Mouse (Mus musculus): ENCODE measurements around the gene Camta1. TPM values are rescaled to one million over a fixed set of nuclear protein-coding genes. Genes with fewer than 3 reads are reported as not detected.

Camta1 gene
- total RNA-seq, 1 experiment = 9.3 TPM

GRCm38 (mm10) chr4:151234981-151235380, 626.7 kb downstream of the Camta1 start:
- H3K27ac ChIP-seq (ENCODE audit: insufficient read depth, low read depth, low read length, poor library complexity, severe bottlenecking) = no peak overlapping the region
- H3K9ac ChIP-seq (ENCODE audit: insufficient read depth, low read depth, low read length, poor library complexity, severe bottlenecking) = no peak overlapping the region
- TF ChIP-seq ZNF384 (IDR thresholded peaks at IDR 0.05; ENCODE audit: low read depth, low read length) (no peak), ZC3H11A (IDR thresholded peaks at IDR 0.05; ENCODE audit: borderline replicate concordance, low read depth, low read length) (no peak), MAFK (IDR thresholded peaks at IDR 0.05; ENCODE audit: insufficient read depth, low read depth, low read length) (no peak)
- no peak for DNase-seq (ENCODE audit: low read depth, low spot score)
- H3K4me3 ChIP-seq (ENCODE audit: insufficient read depth in 1 of 2, low read depth in 1 of 2, low read length in 2 of 2, poor library complexity in 1 of 2, severe bottlenecking in 1 of 2) = no peak overlapping the region
- H3K4me1 ChIP-seq (ENCODE audit: control insufficient read depth in 2 of 2, insufficient read depth in 2 of 2, low read length in 2 of 2, poor library complexity in 1 of 2) = no peaks in the 10 kb centered on the region
- H3K9me3 ChIP-seq (ENCODE audit: control insufficient read depth, insufficient read depth, low read depth, low read length) = no peaks in the 10 kb centered on the region
- no peaks in the 10 kb centered on the region for H3K36me3 ChIP-seq (ENCODE audit: control insufficient read depth, insufficient read depth, low read length, poor library complexity, severe bottlenecking)
- in situ Hi-C loops (cut with MboI; ENCODE audit: low sequenced_read_pairs in 2 of 2, unreplicated experiment in 2 of 2) = no loop called here

GRCm38 (mm10) chr4:151232028-151232427, 629.6 kb downstream of the Camta1 start:
- no peaks in the 10 kb centered on the region for H3K36me3 ChIP-seq (ENCODE audit: control insufficient read depth, insufficient read depth, low read length, poor library complexity, severe bottlenecking)
- H3K4me3 ChIP-seq (ENCODE audit: insufficient read depth in 1 of 2, low read depth in 1 of 2, low read length in 2 of 2, poor library complexity in 1 of 2, severe bottlenecking in 1 of 2) = no peak overlapping the region
- TF ChIP-seq MAFK (IDR thresholded peaks at IDR 0.05; ENCODE audit: insufficient read depth, low read depth, low read length) = no peak
- TF ChIP-seq ZNF384 (IDR thresholded peaks at IDR 0.05; ENCODE audit: low read depth, low read length) = no peak
- TF ChIP-seq HCFC1 (IDR thresholded peaks at IDR 0.05; ENCODE audit: borderline replicate concordance, insufficient read depth, low read length) = no peak
- no peak for TF ChIP-seq ZC3H11A (IDR thresholded peaks at IDR 0.05; ENCODE audit: borderline replicate concordance, low read depth, low read length)
- no peak for TF ChIP-seq CHD2 (IDR thresholded peaks at IDR 0.05; ENCODE audit: low read depth, low read length)
- H3K9me3 ChIP-seq (ENCODE audit: control insufficient read depth, insufficient read depth, low read depth, low read length) = no peaks in the 10 kb centered on the region
- H3K27ac ChIP-seq (ENCODE audit: insufficient read depth, low read depth, low read length, poor library complexity, severe bottlenecking) = no peak overlapping the region
- in situ Hi-C loops (cut with MboI; ENCODE audit: low sequenced_read_pairs in 2 of 2, unreplicated experiment in 2 of 2) = no loop called here
- no peaks in the 10 kb centered on the region for H3K4me1 ChIP-seq (ENCODE audit: control insufficient read depth in 2 of 2, insufficient read depth in 2 of 2, low read length in 2 of 2, poor library complexity in 1 of 2)
- H3K9ac ChIP-seq (ENCODE audit: insufficient read depth, low read depth, low read length, poor library complexity, severe bottlenecking) = no peak overlapping the region
- peak; percentile 28 for DNase-seq (ENCODE audit: low read depth, low spot score)

- TF ChIP-seq MAFK (IDR thresholded peaks at IDR 0.05; ENCODE audit: insufficient read depth, low read depth, low read length) = no peak
- no peak for TF ChIP-seq CHD2 (IDR thresholded peaks at IDR 0.05; ENCODE audit: low read depth, low read length)
- no peak for TF ChIP-seq HCFC1 (IDR thresholded peaks at IDR 0.05; ENCODE audit: borderline replicate concordance, insufficient read depth, low read length)
- no peak for TF ChIP-seq ZNF384 (IDR thresholded peaks at IDR 0.05; ENCODE audit: low read depth, low read length)
- Histone ChIP-seq H3K4me1 (ENCODE audit: control insufficient read depth in 2 of 2, insufficient read depth in 2 of 2, low read length in 2 of 2, poor library complexity in 1 of 2) (peaks cover 0 to 3% of the 10 kb centered on the region in 2 experiments; a peak in 1 of 4 replicates), H3K27ac (ENCODE audit: insufficient read depth, low read depth, low read length, poor library complexity, severe bottlenecking) (no peak overlapping the region), H3K36me3 (ENCODE audit: control insufficient read depth, insufficient read depth, low read length, poor library complexity, severe bottlenecking) (no peaks in the 10 kb centered on the region), H3K9me3 (ENCODE audit: control insufficient read depth, insufficient read depth, low read depth, low read length) (no peaks in the 10 kb centered on the region), H3K9ac (ENCODE audit: insufficient read depth, low read depth, low read length, poor library complexity, severe bottlenecking) (no peak overlapping the region), H3K4me3 (ENCODE audit: insufficient read depth in 1 of 2, low read depth in 1 of 2, low read length in 2 of 2, poor library complexity in 1 of 2, severe bottlenecking in 1 of 2) (no peak overlapping the region)
- no peak for DNase-seq (ENCODE audit: low read depth, low spot score)
- in situ Hi-C loops (cut with MboI; ENCODE audit: low sequenced_read_pairs in 2 of 2, unreplicated experiment in 2 of 2) = no loop called here
Measured at GRCm38 (mm10) chr4:151229073-151229472, 632.6 kb downstream of the Camta1 start.

- no peak for TF ChIP-seq ZC3H11A (IDR thresholded peaks at IDR 0.05; ENCODE audit: borderline replicate concordance, low read depth, low read length)
- no peak for TF ChIP-seq ZNF384 (IDR thresholded peaks at IDR 0.05; ENCODE audit: low read depth, low read length)
- TF ChIP-seq HCFC1 (IDR thresholded peaks at IDR 0.05; ENCODE audit: borderline replicate concordance, insufficient read depth, low read length) = no peak
- no peak for TF ChIP-seq MAFK (IDR thresholded peaks at IDR 0.05; ENCODE audit: insufficient read depth, low read depth, low read length)
- no peak for TF ChIP-seq CHD2 (IDR thresholded peaks at IDR 0.05; ENCODE audit: low read depth, low read length)
- peaks cover 0 to 6% of the 10 kb centered on the region in 2 experiments; a peak in 1 of 4 replicates for H3K4me1 ChIP-seq (ENCODE audit: control insufficient read depth in 2 of 2, insufficient read depth in 2 of 2, low read length in 2 of 2, poor library complexity in 1 of 2)
- H3K9me3 ChIP-seq (ENCODE audit: control insufficient read depth, insufficient read depth, low read depth, low read length) = no peaks in the 10 kb centered on the region
- no peak overlapping the region for H3K9ac ChIP-seq (ENCODE audit: insufficient read depth, low read depth, low read length, poor library complexity, severe bottlenecking)
- no peak overlapping the region for H3K4me3 ChIP-seq (ENCODE audit: insufficient read depth in 1 of 2, low read depth in 1 of 2, low read length in 2 of 2, poor library complexity in 1 of 2, severe bottlenecking in 1 of 2)
- no peak overlapping the region for H3K27ac ChIP-seq (ENCODE audit: insufficient read depth, low read depth, low read length, poor library complexity, severe bottlenecking)
- no peak for DNase-seq (ENCODE audit: low read depth, low spot score)
- in situ Hi-C loops (cut with MboI; ENCODE audit: low sequenced_read_pairs in 2 of 2, unreplicated experiment in 2 of 2) = no loop called here
- no peaks in the 10 kb centered on the region for H3K36me3 ChIP-seq (ENCODE audit: control insufficient read depth, insufficient read depth, low read length, poor library complexity, severe bottlenecking)
Measured at GRCm38 (mm10) chr4:151226496-151226895, 635.2 kb downstream of the Camta1 start.

- Histone ChIP-seq H3K9me3 (ENCODE audit: control insufficient read depth, insufficient read depth, low read depth, low read length) (no peaks in the 10 kb centered on the region), H3K9ac (ENCODE audit: insufficient read depth, low read depth, low read length, poor library complexity, severe bottlenecking) (no peak overlapping the region), H3K4me1 (ENCODE audit: control insufficient read depth in 2 of 2, insufficient read depth in 2 of 2, low read length in 2 of 2, poor library complexity in 1 of 2) (peaks cover 0 to 6% of the 10 kb centered on the region in 2 experiments; a peak in 1 of 4 replicates), H3K4me3 (ENCODE audit: insufficient read depth in 1 of 2, low read depth in 1 of 2, low read length in 2 of 2, poor library complexity in 1 of 2, severe bottlenecking in 1 of 2) (no peak overlapping the region), H3K27ac (ENCODE audit: insufficient read depth, low read depth, low read length, poor library complexity, severe bottlenecking) (no peak overlapping the region), H3K36me3 (ENCODE audit: control insufficient read depth, insufficient read depth, low read length, poor library complexity, severe bottlenecking) (no peaks in the 10 kb centered on the region)
- TF ChIP-seq ZNF384 (IDR thresholded peaks at IDR 0.05; ENCODE audit: low read depth, low read length) (no peak), ZC3H11A (IDR thresholded peaks at IDR 0.05; ENCODE audit: borderline replicate concordance, low read depth, low read length) (no peak), CHD2 (IDR thresholded peaks at IDR 0.05; ENCODE audit: low read depth, low read length) (no peak)
- in situ Hi-C loops (cut with MboI; ENCODE audit: low sequenced_read_pairs in 2 of 2, unreplicated experiment in 2 of 2) = no loop called here
- no peak for DNase-seq (ENCODE audit: low read depth, low spot score)
Measured at GRCm38 (mm10) chr4:151224017-151224416, 637.7 kb downstream of the Camta1 start.

Measured in ES-E14 (cell line).